Mouse (Mus musculus) liver, embryonic 16.5 days (tissue): ENCODE measurements around the gene Cyp4f14. TPM values are rescaled to one million over a fixed set of nuclear protein-coding genes. Genes with fewer than 3 reads are reported as not detected.

Experiments
- polyA plus RNA-seq: library from polyadenylated mRNA; unstranded; fragments of >200 nt; fragmentation: Nextera tagmentation; extraction: Ambion mirVana; gene quantifications from 2 replicates; pipeline ENCODE4 v1.2.1, GENCODE M21; 2015

Cyp4f14 gene
- polyA plus RNA-seq, 1 experiment from 2014 or later = not detected

Other genes with a start within 250 kb of the Cyp4f14 start
- 7.1 and 9.0 TPM in 2 replicates for gene Cyp4f15, start 231.7 kb downstream of the Cyp4f14 start, polyA plus RNA-seq
- 7.7 and 8.7 TPM in 2 replicates for gene Zfp871, start 129.1 kb downstream of the Cyp4f14 start, polyA plus RNA-seq
- 0.02 and 0.30 TPM in 2 replicates for gene Zfp811, start 107.4 kb downstream of the Cyp4f14 start, polyA plus RNA-seq
- 1.8 and 2.0 TPM in 2 replicates for gene Zfp799, start 87.1 kb downstream of the Cyp4f14 start, polyA plus RNA-seq
- 1.3 and 1.4 TPM in 2 replicates for gene Zfp870, start 25.7 kb downstream of the Cyp4f14 start, polyA plus RNA-seq
- gene Cyp4f13, start 30.1 kb upstream of the Cyp4f14 start, polyA plus RNA-seq = 8.0 and 9.6 TPM in 2 replicates
- 3.5 and 4.0 TPM in 2 replicates for gene Zfp472, start 48.5 kb upstream of the Cyp4f14 start, polyA plus RNA-seq
- 2.6 and 3.0 TPM in 2 replicates for gene Zfp952, start 75.8 kb upstream of the Cyp4f14 start, polyA plus RNA-seq
- gene Zfp763, start 116.1 kb upstream of the Cyp4f14 start, polyA plus RNA-seq = 2.2 and 2.3 TPM in 2 replicates
- not detected in 2 replicates for gene 4921501E09Rik, start 150.7 kb upstream of the Cyp4f14 start, polyA plus RNA-seq
- 1.1 and 1.4 TPM in 2 replicates for gene Zfp563, start 172.0 kb upstream of the Cyp4f14 start, polyA plus RNA-seq
- not detected in 2 replicates for gene Morc2b, start 222.3 kb upstream of the Cyp4f14 start, polyA plus RNA-seq